9 mouse cellular contexts compared by ENCODE assay signal in the genomic region with DNA sequence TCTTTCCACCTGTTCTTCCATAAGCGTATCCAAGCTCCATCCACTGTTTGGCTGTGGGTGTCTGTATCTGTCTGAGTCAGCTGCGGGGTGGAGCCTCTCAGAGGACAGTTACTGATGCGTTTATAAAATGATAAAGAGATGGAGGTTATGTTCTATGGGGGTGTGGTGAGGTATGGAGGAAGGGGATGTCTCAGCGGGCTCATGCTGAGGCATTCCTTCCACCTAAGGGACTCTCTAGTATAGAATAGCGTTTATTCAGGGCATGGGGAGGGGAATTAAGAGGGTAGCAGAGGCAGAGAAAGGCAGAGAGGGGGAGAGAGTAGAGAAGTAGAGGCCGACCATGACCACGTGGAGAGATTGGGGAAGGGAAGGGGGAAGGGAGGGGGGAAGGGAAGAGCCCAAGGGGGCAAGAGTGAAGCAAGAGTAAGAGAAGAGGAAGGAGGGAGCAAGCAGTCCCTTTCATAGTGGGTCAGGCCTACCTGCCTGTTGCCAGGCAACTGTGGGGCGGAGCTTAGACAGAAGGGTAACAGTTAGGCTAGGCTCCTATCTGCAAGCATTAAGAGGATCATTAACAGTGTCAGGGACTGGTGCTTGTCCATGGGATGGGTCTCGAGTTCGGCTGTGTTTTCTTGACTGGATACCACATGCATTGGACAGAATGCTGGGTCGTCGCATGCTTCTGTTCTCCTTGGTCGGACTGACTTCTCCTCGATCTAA.
DNase-seq lines count a peak whose midpoint lies in the region; ATAC-seq lines count a peak whose summit lies in the region.
"Had no signal": no experiment of that assay in that cellular context is flagged by ENCODE, and none has a peak within 500 bp of the region (broad histone marks: within the 10 kb centered on the region; RNA-seq: fewer than 3 reads in every experiment).

No protein-coding gene starts in this region.

- H3K9ac ChIP-seq in heart, embryonic 11.5 days (ENCODE audit: low read depth, low read length), result peak overlapping the region; percentile 58; the same call in 1 of the 2 replicates
- H3K9ac ChIP-seq in hindbrain, embryonic 16.5 days (ENCODE audit: low read depth, low read length), result no peak overlapping the region; the same call in 1 of the 2 replicates
- no peak overlapping the region for H3K9ac ChIP-seq in midbrain, embryonic 14.5 days (replicated peaks; ENCODE audit: low read length)

- no peak for ATAC-seq in heart, embryonic 11.5 days (replicated peaks; ENCODE audit: insufficient number of reproducible peaks, low FRiP score, low TSS enrichment)
- ATAC-seq in hindbrain, embryonic 16.5 days, result peak; percentile 40; the same call in 1 of the 2 replicates
- ATAC-seq in midbrain, embryonic 14.5 days (ENCODE audit: low FRiP score, low TSS enrichment), result no peak
- ATAC-seq in frontal cortex, adult (ENCODE audit: low TSS enrichment), result no peak

- H3K4me1 ChIP-seq in heart, embryonic 11.5 days (ENCODE audit: control insufficient read depth, insufficient read depth, low read length), result peaks cover 9% of the 10 kb centered on the region; the same call in 1 of the 2 replicates
- H3K4me1 ChIP-seq in hindbrain, embryonic 16.5 days (ENCODE audit: control insufficient read depth, insufficient read depth, low read depth, low read length), result peaks cover 5% of the 10 kb centered on the region
- H3K4me1 ChIP-seq in midbrain, embryonic 14.5 days (ENCODE audit: control insufficient read depth, insufficient read depth, low read length), result no peaks in the 10 kb centered on the region; the same call in 1 of the 2 replicates

- H3K4me2 ChIP-seq in heart, embryonic 11.5 days, result peak overlapping the region; percentile 70
- H3K4me2 ChIP-seq in hindbrain, embryonic 16.5 days (ENCODE audit: low read length), result peak overlapping the region; percentile 54
- peak overlapping the region; percentile 43 for H3K4me2 ChIP-seq in midbrain, embryonic 14.5 days (ENCODE audit: low read length)

- H3K36me3 ChIP-seq in heart, embryonic 11.5 days (ENCODE audit: control insufficient read depth, insufficient read depth, low read length), result no peaks in the 10 kb centered on the region
- 0 out of 2 replicates have a peak, but pooled peaks cover 2% of the 10 kb centered on the region for H3K36me3 ChIP-seq in hindbrain, embryonic 16.5 days (ENCODE audit: control insufficient read depth, insufficient read depth, low read length)
- H3K36me3 ChIP-seq in midbrain, embryonic 14.5 days (ENCODE audit: control insufficient read depth, insufficient read depth, low read length), result no peaks in the 10 kb centered on the region

- H3K4me3 ChIP-seq in heart, embryonic 11.5 days (ENCODE audit: low read depth, low read length), result peak overlapping the region; percentile 36
- peak overlapping the region; percentile 29 for H3K4me3 ChIP-seq in hindbrain, embryonic 16.5 days (ENCODE audit: low read length)
- peak overlapping the region; percentile 14; the same call in 1 of the 2 replicates for H3K4me3 ChIP-seq in midbrain, embryonic 14.5 days (replicated peaks; ENCODE audit: low read depth, low read length)

- 30% methylated on average over 14 of the region's 14 CpGs for WGBS in heart, embryonic 11.5 days (ENCODE audit: insufficient replicate concordance)
- WGBS in hindbrain, embryonic 16.5 days, result 40% methylated on average over 14 of the region's 14 CpGs
- 33% methylated on average over 14 of the region's 14 CpGs for WGBS in midbrain, embryonic 14.5 days

- H3K9me3 ChIP-seq in heart, embryonic 11.5 days (replicated peaks; ENCODE audit: control insufficient read depth, low read length), result peaks cover 3% of the 10 kb centered on the region; the same call in 1 of the 2 replicates
- H3K9me3 ChIP-seq in hindbrain, embryonic 16.5 days (ENCODE audit: control insufficient read depth, low read length), result peaks cover 4% of the 10 kb centered on the region
- H3K9me3 ChIP-seq in midbrain, embryonic 14.5 days (ENCODE audit: control insufficient read depth, low read length), result peaks cover 9% of the 10 kb centered on the region; the same call in 1 of the 2 replicates

- no peak for DNase-seq in heart, adult 9 months (ENCODE audit: low spot score in 2 of 2)
- peak; percentile 66 for DNase-seq in c-Kit-positive CD71-positive TER-119-positive erythroid progenitor cells, embryonic 14.5 days (ENCODE audit: low spot score)
- peak; percentile 51 for DNase-seq in midbrain, embryonic 14.5 days
- DNase-seq in layer of hippocampus, adult 8-10 months (ENCODE audit: low spot score in 2 of 2), result no peak
- DNase-seq in cerebellum, adult 11-12 months, result no peak

- no peaks in the 10 kb centered on the region for H3K27me3 ChIP-seq in heart, embryonic 11.5 days (ENCODE audit: control insufficient read depth, insufficient read depth, low read length)
- no peaks in the 10 kb centered on the region for H3K27me3 ChIP-seq in hindbrain, embryonic 16.5 days (replicated peaks; ENCODE audit: control insufficient read depth, insufficient read depth, low read length)
- no peaks in the 10 kb centered on the region for H3K27me3 ChIP-seq in midbrain, embryonic 14.5 days (ENCODE audit: control insufficient read depth, insufficient read depth, low read length)
- H3K27me3 ChIP-seq: CH12.LX had no signal

- no peak overlapping the region for H3K27ac ChIP-seq in heart, embryonic 11.5 days (ENCODE audit: low read depth, low read length)
- no peak overlapping the region for H3K27ac ChIP-seq in hindbrain, embryonic 16.5 days (ENCODE audit: low read depth, low read length)
- no peak overlapping the region for H3K27ac ChIP-seq in midbrain, embryonic 14.5 days (replicated peaks; ENCODE audit: low read depth, low read length)

Comparison
In these comparisons a context has a peak if more than half of its experiments do, and no peak if none do; other contexts are left out.
1. DNase-seq: peak in c-Kit-positive CD71-positive TER-119-positive erythroid progenitor cells, embryonic 14.5 days (single experiment) and midbrain, embryonic 14.5 days (single experiment); none in heart, adult 9 months (0 of 2), layer of hippocampus, adult 8-10 months (0 of 2) and cerebellum, adult 11-12 months (single experiment).
2. Peak in every context shown above with its lines, with median percentiles within 50 percentile points of each other: H3K4me2 ChIP-seq and H3K4me3 ChIP-seq.